Mouse (Mus musculus) brain, adult 2 months (tissue): Measurements from ENCODE around the gene Tut7.
"Not testable (repeated sequence)": the region's sequence is repeated elsewhere in the genome, so short reads cannot be mapped to it uniquely, and the experiment has no call there.

ENCODE experiments used
- DNase-seq: peaks from one replicate; pipeline ENCODE4 v3.0.0; 2011; ENCODE audit warnings: low read depth, low spot score

Gene Tut7

GRCm38 (mm10) chr13:59766786-59767515, 56.0 kb downstream of the Tut7 start:
- no peak for DNase-seq

- no peak for DNase-seq
These were observed 60.2 kb downstream of the Tut7 start for GRCm38 (mm10) chr13:59762791-59763190.

- no peak for DNase-seq
These were observed 66.0 kb downstream of the Tut7 start for GRCm38 (mm10) chr13:59756906-59757305.

- no peak for DNase-seq
These were observed 72.6 kb downstream of the Tut7 start for GRCm38 (mm10) chr13:59750310-59750709.

GRCm38 (mm10) chr13:59746711-59747110, 76.2 kb downstream of the Tut7 start, which contains the start of gene 1700014D04Rik:
1700014D04Rik (minus strand) TSS chr13:59746752.
- DNase-seq, result peak; percentile 86

- no peak for DNase-seq
These were observed 76.8 kb downstream of the Tut7 start for GRCm38 (mm10) chr13:59746164-59746563.

GRCm38 (mm10) chr13:59745462-59745861, 77.5 kb downstream of the Tut7 start:
- peak; percentile 65 for DNase-seq

GRCm38 (mm10) chr13:59741697-59742096, 81.2 kb downstream of the Tut7 start:
- no peak for DNase-seq

GRCm38 (mm10) chr13:59741096-59741495, 81.9 kb downstream of the Tut7 start:
- DNase-seq, result no peak

- no peak for DNase-seq
These were observed 83.5 kb downstream of the Tut7 start for GRCm38 (mm10) chr13:59739397-59739796.

GRCm38 (mm10) chr13:59738455-59738854, 84.5 kb downstream of the Tut7 start:
- no peak for DNase-seq

GRCm38 (mm10) chr13:59735190-59735589, 87.8 kb downstream of the Tut7 start:
- DNase-seq, result peak; percentile 53

GRCm38 (mm10) chr13:59734347-59734746, 88.6 kb downstream of the Tut7 start:
- DNase-seq, result not testable (repeated sequence)

GRCm38 (mm10) chr13:59733936-59734335, 89.0 kb downstream of the Tut7 start:
- no peak for DNase-seq

- DNase-seq, result no peak
These were observed 91.3 kb downstream of the Tut7 start, which contains the start of gene Spata31d1d for GRCm38 (mm10) chr13:59731652-59732051. Spata31d1d (minus strand) TSS chr13:59731752.

- DNase-seq, result peak; percentile 92
These were observed 94.4 kb downstream of the Tut7 start for GRCm38 (mm10) chr13:59728378-59729093.

- DNase-seq, result no peak
These were observed 96.6 kb downstream of the Tut7 start for GRCm38 (mm10) chr13:59726139-59726867.

GRCm38 (mm10) chr13:59722089-59722488, 100.9 kb downstream of the Tut7 start:
- not testable (repeated sequence) for DNase-seq
